Mouse (Mus musculus) hindbrain, embryonic 14.5 days (tissue): Measurements from ENCODE around the gene Fam111a. TPM values are rescaled to one million over a fixed set of nuclear protein-coding genes. Genes with fewer than 3 reads are reported as not detected.

Source experiments
- ATAC-seq: fragments of 200-750 bp; cut with Nextera tagmentation; 2 replicates; pipeline ENCODE4 v1.8.0; 2017; ENCODE audit warnings: moderate number of reproducible peaks, mild to moderate bottlenecking, moderate TSS enrichment, moderate library complexity; ENCODE audit not compliant: low FRiP score
- DNase-seq: peaks from one replicate; pipeline ENCODE4 v3.0.0-alpha.2; 2015; ENCODE audit warnings: low spot score
- H3K27ac ChIP-seq: fragments of 300-500 bp; sonication (generic); 2 replicates; pipeline ENCODE4 v1.5.1; 2014; ENCODE audit warnings: mild to moderate bottlenecking, moderate library complexity
- H3K27me3 ChIP-seq: fragments of 300-500 bp; sonication (generic); 2 replicates; pipeline ENCODE4 v1.6.1; 2014; ENCODE audit warnings: mild to moderate bottlenecking, low read length, mixed read lengths; ENCODE audit not compliant: control insufficient read depth, insufficient read depth
- H3K36me3 ChIP-seq: fragments of 300-500 bp; sonication (generic); replicated peaks from 2 replicates; pipeline ENCODE4 v1.6.1; 2014; ENCODE audit not compliant: control insufficient read depth, insufficient read depth
- H3K4me1 ChIP-seq: fragments of 300-500 bp; sonication (generic); replicated peaks from 2 replicates; pipeline ENCODE4 v1.6.1; 2014; ENCODE audit warnings: antibody characterized with exemption, low read length, mixed read lengths; ENCODE audit not compliant: control insufficient read depth, insufficient read depth
- H3K4me2 ChIP-seq: fragments of 300-500 bp; sonication (generic); replicated peaks from 2 replicates; pipeline ENCODE4 v1.6.1; 2014; ENCODE audit warnings: mild to moderate bottlenecking, moderate library complexity
- H3K4me3 ChIP-seq: fragments of 300-500 bp; sonication (generic); replicated peaks from 2 replicates; pipeline ENCODE4 v1.5.1; 2014; ENCODE audit warnings: mild to moderate bottlenecking, low read length
- H3K9ac ChIP-seq: fragments of 300-500 bp; sonication (generic); 2 replicates; pipeline ENCODE4 v1.6.1; 2014
- H3K9me3 ChIP-seq: fragments of 300-500 bp; sonication (generic); 2 replicates; pipeline ENCODE4 v1.6.1; 2016; ENCODE audit warnings: low read length; ENCODE audit not compliant: control insufficient read depth
- WGBS: fragments of 180-500 bp; shearing (Covaris S2); extraction: QIAGEN DNeasy Blood & Tissue Kit; methylation state at CpG from one replicate; pipeline ENCODE4 v1.1.7; 2014; 5-methylcytosine and 5-hydroxymethylcytosine counted together
- polyA plus RNA-seq: library from polyadenylated mRNA; unstranded; fragments of >200 nt; fragmentation: Nextera tagmentation; extraction: Ambion mirVana; gene quantifications from 2 replicates; pipeline ENCODE4 v1.2.1, GENCODE M21; 2014

Gene Fam111a
- polyA plus RNA-seq, 1 experiment from 2014 or later, result 7.1 TPM

- H3K27me3 ChIP-seq, result no peaks in the 10 kb centered on the region
- H3K4me3 ChIP-seq, result no peak overlapping the region
- ATAC-seq (no peak), DNase-seq (no peak)
- H3K9ac ChIP-seq, result no peak overlapping the region
- no peak overlapping the region for H3K4me2 ChIP-seq
- H3K9me3 ChIP-seq, result no peaks in the 10 kb centered on the region
- no peaks in the 10 kb centered on the region for H3K36me3 ChIP-seq
- H3K27ac ChIP-seq, result no peak overlapping the region
- 92% methylated on average over 7 of the region's 7 CpGs for WGBS
- peaks cover 18% of the 10 kb centered on the region for H3K4me1 ChIP-seq
Observed at GRCm38 (mm10) chr19:12502756-12503155, 42.8 kb upstream of the Fam111a start.

- ATAC-seq (no peak), DNase-seq (no peak)
- no peaks in the 10 kb centered on the region for H3K27me3 ChIP-seq
- H3K4me1 ChIP-seq, result no peaks in the 10 kb centered on the region
- no peak overlapping the region for H3K4me2 ChIP-seq
- H3K27ac ChIP-seq, result no peak overlapping the region
- no peaks in the 10 kb centered on the region for H3K9me3 ChIP-seq
- H3K36me3 ChIP-seq, result no peaks in the 10 kb centered on the region
- H3K4me3 ChIP-seq, result no peak overlapping the region
- H3K9ac ChIP-seq, result no peak overlapping the region
Observed at GRCm38 (mm10) chr19:12514621-12515020, 30.9 kb upstream of the Fam111a start.

DNA sequence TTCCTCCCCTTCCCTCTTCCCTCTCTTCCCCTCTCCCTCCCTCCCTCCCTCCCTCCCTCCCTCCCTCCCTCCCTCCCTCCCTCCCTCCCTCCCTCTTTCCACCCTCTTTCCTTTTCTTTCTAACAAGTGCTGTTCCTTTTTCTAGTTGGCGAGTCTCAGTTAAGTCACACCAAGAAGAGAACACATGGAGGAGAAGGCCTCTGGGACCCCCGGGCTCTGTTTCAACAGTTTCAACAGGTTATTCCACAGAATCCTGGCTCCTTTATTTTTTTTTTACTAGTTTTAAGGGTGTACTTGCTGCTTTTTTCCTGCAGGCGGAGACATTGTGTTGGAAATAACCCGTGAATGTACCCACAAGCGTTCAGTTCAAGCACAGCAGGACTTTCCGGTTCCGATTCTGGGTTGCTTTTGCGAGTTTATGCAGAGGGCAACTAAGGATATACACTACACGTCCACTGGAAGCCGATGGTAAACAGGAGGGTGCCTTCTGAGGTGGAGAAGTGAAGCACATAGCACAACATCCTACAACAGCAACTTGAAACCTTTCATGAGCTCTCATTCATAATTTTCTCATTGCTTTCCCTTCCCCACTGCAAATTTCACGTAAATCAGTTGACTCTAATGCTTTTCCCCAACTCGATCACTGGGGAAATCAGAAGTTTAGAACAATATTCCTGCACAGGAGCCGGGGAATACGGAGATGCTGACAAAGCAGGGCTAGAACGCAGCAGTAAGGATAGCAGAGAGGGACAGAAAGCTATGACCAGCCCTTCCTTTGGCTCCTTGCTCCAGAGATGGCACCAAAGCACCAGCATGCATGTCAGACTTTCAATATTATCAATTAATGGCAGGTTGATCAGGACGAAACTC, 27.6 kb upstream of the Fam111a start:
- no peaks in the 10 kb centered on the region for H3K36me3 ChIP-seq
- 1% methylated on average over 16 of the region's 16 CpGs for WGBS
- DNase-seq (peak; percentile 83), ATAC-seq (peak; percentile 87)
- H3K4me1 ChIP-seq, result no peaks in the 10 kb centered on the region
- no peaks in the 10 kb centered on the region for H3K27me3 ChIP-seq
- peak overlapping the region; percentile 67 for H3K27ac ChIP-seq
- H3K9ac ChIP-seq, result peak overlapping the region; percentile 77
- no peaks in the 10 kb centered on the region for H3K9me3 ChIP-seq
- peak overlapping the region; percentile 68 for H3K4me2 ChIP-seq
- peak overlapping the region; percentile 48 for H3K4me3 ChIP-seq

GRCm38 (mm10) chr19:12518541-12518890, 27.0 kb upstream of the Fam111a start:
- ATAC-seq, result no peak
- DNase-seq, result no peak
- Histone ChIP-seq H3K36me3 (no peaks in the 10 kb centered on the region), H3K9ac (peak overlapping the region; percentile 77), H3K4me3 (peak overlapping the region; percentile 48), H3K27ac (no peak overlapping the region), H3K4me2 (peak overlapping the region; percentile 68), H3K9me3 (no peaks in the 10 kb centered on the region), H3K27me3 (no peaks in the 10 kb centered on the region), H3K4me1 (no peaks in the 10 kb centered on the region)

DNA sequence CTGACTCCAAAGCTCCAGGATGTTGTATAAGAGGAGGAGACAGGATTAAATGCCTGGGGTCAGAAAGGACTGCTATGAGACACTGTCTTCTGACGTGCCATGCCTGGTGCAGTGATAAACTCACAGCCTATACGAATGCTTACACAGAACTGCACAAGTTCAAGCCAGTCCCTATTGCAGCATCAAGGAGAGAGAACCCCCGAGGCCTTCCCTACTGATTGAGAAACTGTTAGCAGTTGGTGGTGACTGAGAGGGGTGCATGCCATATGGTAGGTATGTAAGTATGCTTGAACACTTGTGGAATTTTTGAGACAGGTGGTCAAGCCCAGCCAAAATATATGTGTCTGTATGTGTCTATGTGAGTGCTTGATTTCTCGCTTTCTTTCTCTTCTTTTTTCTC, 22.2 kb upstream of the Fam111a start:
- Histone ChIP-seq H3K36me3 (no peaks in the 10 kb centered on the region), H3K9ac (no peak overlapping the region), H3K4me1 (no peaks in the 10 kb centered on the region), H3K4me2 (no peak overlapping the region), H3K27me3 (no peaks in the 10 kb centered on the region), H3K4me3 (no peak overlapping the region), H3K9me3 (no peaks in the 10 kb centered on the region), H3K27ac (no peak overlapping the region)
- DNase-seq (no peak), ATAC-seq (no peak)
- 64% methylated on average over 4 of the region's 4 CpGs for WGBS

GRCm38 (mm10) chr19:12537168-12537567, 8.4 kb upstream of the Fam111a start:
- Histone ChIP-seq H3K4me1 (no peaks in the 10 kb centered on the region), H3K27me3 (no peaks in the 10 kb centered on the region), H3K4me2 (no peak overlapping the region), H3K4me3 (no peak overlapping the region), H3K9ac (no peak overlapping the region), H3K9me3 (no peaks in the 10 kb centered on the region), H3K27ac (no peak overlapping the region), H3K36me3 (no peaks in the 10 kb centered on the region)
- ATAC-seq (no peak), DNase-seq (no peak)

DNA sequence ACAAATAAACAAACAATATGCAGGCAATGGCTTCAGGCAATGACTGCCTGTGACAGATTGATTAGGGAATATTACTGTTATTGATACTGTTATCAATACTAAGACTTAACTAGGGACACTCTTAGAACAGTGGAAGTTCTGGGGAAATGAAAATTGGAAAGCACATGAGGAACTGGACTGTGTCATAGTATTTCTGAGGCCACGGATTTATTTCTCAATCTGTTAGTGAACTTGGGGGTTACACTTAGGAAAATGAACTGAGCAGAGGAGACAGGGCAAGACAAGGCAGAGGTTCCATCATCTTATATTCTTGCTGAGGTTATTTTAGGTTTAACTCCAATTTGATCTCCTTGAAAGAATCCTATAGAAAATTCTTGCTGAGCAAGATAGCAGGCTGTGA, 5.6 kb upstream of the Fam111a start:
- 86% methylated on average over 1 of the region's 1 CpGs for WGBS
- Histone ChIP-seq H3K9me3 (no peaks in the 10 kb centered on the region), H3K4me1 (no peaks in the 10 kb centered on the region), H3K9ac (no peak overlapping the region), H3K27ac (no peak overlapping the region), H3K36me3 (no peaks in the 10 kb centered on the region), H3K4me3 (no peak overlapping the region), H3K27me3 (no peaks in the 10 kb centered on the region), H3K4me2 (no peak overlapping the region)
- DNase-seq, result no peak
- no peak for ATAC-seq

DNA sequence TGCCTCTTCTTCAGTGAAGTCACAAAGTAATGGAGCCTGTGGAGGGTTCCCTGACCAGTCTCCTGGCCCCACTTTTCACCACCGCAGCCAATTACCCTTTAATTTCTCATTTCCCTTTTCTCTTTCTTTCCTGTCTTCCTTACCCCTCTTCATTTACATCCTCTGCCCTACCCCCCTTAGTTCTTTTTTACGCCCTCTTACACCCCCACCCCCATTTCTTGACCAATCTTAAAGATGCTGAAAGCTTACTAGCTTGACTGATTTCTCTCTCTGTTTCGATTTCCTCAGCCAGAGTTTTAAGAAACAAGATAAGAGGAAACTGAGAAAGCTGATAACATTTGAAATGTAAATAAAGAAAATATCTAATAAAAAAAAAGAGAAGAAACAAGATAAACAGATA, 4.8 kb upstream of the Fam111a start:
- H3K4me1 ChIP-seq, result no peaks in the 10 kb centered on the region
- H3K27ac ChIP-seq, result no peak overlapping the region
- ATAC-seq, result no peak
- no peaks in the 10 kb centered on the region for H3K27me3 ChIP-seq
- no peak overlapping the region for H3K4me2 ChIP-seq
- no peak overlapping the region for H3K9ac ChIP-seq
- 77% methylated on average over 3 of the region's 3 CpGs for WGBS
- H3K9me3 ChIP-seq, result no peaks in the 10 kb centered on the region
- no peak for DNase-seq
- no peaks in the 10 kb centered on the region for H3K36me3 ChIP-seq
- H3K4me3 ChIP-seq, result no peak overlapping the region

GRCm38 (mm10) chr19:12541644-12542043, 3.9 kb upstream of the Fam111a start:
- Histone ChIP-seq H3K36me3 (no peaks in the 10 kb centered on the region), H3K9ac (no peak overlapping the region), H3K27me3 (no peaks in the 10 kb centered on the region), H3K4me1 (no peaks in the 10 kb centered on the region), H3K4me3 (no peak overlapping the region), H3K4me2 (no peak overlapping the region), H3K27ac (no peak overlapping the region), H3K9me3 (no peaks in the 10 kb centered on the region)
- ATAC-seq (no peak), DNase-seq (no peak)
- WGBS, result 38% methylated on average over 2 of the region's 2 CpGs

DNA sequence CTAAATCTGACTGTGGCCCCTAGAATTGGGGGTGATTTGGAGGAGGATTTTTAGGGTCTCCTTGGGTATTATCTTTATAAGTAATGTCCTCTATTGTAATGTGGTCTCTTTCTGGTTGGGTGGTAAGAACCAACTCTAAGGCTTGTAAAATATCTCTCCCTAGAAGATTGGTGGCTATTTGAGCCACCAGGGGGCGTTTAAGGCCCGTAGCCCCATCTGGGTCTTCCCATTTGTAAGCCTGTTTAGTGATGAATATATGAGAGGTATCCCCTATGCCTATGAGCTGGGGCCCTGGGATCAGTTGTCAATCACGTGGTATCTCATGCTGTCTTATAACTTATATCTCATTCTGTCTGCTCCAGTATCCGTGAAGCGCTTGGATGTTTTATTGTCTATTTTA, 3.6 kb downstream of the Fam111a start:
- WGBS, result 84% methylated on average over 5 of the region's 5 CpGs
- Histone ChIP-seq H3K4me1 (no peaks in the 10 kb centered on the region), H3K4me2 (no peak overlapping the region), H3K9me3 (no peaks in the 10 kb centered on the region), H3K27me3 (no peaks in the 10 kb centered on the region), H3K27ac (no peak overlapping the region), H3K4me3 (no peak overlapping the region), H3K9ac (no peak overlapping the region), H3K36me3 (no peaks in the 10 kb centered on the region)
- ATAC-seq (no peak), DNase-seq (no peak)
